Mouse (Mus musculus) frontal cortex, postnatal 36 days (tissue): ENCODE results near the gene Muc13.

ENCODE experiments used
- DNase-seq, 2 experiments: peaks; one replicate each; pipeline ENCODE4 v3.0.0; 2022; ENCODE audit warnings: low spot score in 2 of 2

Muc13 gene

DNA sequence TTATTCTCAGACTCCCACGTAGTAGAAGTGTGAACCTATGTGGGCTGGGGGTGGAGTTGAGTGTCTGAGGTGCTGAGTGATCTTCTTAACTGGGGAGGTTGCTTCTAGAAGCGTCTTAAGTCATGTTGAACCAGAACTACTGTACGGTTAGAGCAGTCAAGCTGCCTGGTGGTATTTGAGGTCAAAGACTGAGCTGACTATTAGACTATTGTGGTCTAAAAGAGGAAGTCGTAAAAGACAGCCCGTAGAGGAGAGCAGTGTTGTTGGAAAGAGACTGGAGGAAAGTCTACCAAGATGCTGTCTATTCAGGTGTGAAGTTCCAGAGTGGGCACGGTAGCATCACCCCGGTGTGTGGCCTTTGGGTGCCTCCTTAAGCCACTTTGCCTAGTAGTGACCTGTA lies 24.0 kb upstream of the Muc13 start:
- no peak for DNase-seq

- DNase-seq, result no peak
These were observed 22.9 kb upstream of the Muc13 start for GRCm38 (mm10) chr16:33770778-33771454.

- no peak for DNase-seq
These were observed 21.0 kb upstream of the Muc13 start for GRCm38 (mm10) chr16:33772809-33773208.

DNA sequence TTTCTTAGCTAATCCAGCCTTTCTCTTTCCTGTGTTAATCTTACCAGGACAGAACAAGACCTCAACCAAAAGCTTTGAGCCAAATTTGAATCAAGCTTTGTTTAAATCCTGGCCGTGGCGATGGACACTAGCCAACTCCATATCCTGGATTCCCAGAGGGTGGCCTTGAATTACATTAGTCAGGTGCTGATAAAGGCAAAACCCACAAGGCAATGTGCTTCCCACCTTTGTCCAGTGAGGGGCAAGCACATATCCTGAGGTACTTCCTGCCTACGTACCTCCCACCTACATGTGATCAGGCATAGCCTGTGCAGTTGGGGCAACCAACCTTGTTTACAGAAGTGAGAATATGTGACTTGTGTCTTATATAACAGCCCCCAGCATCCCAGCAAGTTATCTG lies 18.9 kb upstream of the Muc13 start:
- no peak for DNase-seq

GRCm38 (mm10) chr16:33775733-33776335 lies 18.0 kb upstream of the Muc13 start:
- DNase-seq, result no peak

DNA sequence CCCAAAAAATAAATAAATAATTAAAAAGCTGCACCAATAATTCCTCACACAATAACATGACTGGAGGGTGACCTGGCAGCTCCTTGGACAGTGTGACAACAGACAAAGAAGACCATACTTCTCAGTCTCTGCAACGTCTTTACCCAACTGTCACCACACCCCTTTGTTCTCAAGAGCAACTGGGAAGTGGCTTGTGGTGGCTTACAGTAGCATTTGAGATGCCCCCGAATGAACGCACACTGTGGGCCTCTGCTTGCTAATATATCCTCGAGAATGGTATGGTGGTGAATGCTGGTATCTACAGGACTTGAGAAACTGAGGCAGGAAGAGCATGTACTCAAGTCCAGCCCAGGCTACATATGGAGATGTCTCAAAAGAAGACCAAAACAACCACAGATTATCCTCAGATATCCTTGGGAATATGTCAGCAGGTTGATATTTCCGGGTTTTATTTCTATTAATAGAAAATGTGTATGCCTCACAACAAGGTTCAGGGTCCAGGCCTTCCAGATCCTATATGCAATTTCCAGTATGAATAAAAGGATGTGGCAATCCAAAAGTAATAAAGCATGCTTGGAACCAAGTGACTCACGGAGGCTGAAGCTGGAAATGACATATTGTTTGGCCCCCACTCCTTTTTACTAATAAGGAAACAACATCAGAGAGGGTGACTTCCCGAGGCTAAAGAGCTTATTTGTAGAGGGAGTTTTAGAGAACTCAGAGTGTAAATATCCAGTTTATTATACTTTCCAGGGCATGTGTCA lies 16.9 kb upstream of the Muc13 start:
- DNase-seq, result no peak

DNA sequence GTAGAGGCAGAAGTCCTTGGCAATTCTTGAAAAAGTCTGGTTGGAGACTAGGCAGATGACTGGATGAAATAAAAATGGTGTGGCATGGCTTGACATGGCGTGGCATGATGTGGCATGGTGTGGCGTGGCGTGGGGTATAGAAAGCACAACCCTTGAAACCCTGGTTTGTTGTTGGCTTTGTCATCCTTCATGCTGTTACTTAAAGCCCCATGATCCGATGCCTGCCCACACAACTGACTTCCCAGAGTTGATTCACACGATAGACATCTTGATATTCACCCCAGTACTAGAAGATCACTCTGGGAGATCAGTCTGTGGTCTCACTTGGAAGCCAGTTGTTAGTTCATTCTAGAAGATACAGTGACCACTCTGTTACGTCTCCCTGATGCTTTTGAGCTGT lies 16.2 kb upstream of the Muc13 start:
- no peak for DNase-seq

GRCm38 (mm10) chr16:33781789-33782728 lies 11.8 kb upstream of the Muc13 start:
- no peak for DNase-seq

- no peak for DNase-seq
These were observed 11.1 kb upstream of the Muc13 start for GRCm38 (mm10) chr16:33782729-33783091.

- DNase-seq, result no peak
These were observed 9.3 kb upstream of the Muc13 start for GRCm38 (mm10) chr16:33784547-33784946.

- DNase-seq, result no peak
These were observed 8.6 kb upstream of the Muc13 start for GRCm38 (mm10) chr16:33785092-33785704.

GRCm38 (mm10) chr16:33786657-33787390 lies 7.0 kb upstream of the Muc13 start:
- DNase-seq, result no peak

GRCm38 (mm10) chr16:33795106-33795505 lies 1.3 kb downstream of the Muc13 start:
- DNase-seq, result no peak

- no peak for DNase-seq
These were observed 2.0 kb downstream of the Muc13 start for GRCm38 (mm10) chr16:33795887-33796286.

- DNase-seq, result no peak
These were observed 2.9 kb downstream of the Muc13 start for GRCm38 (mm10) chr16:33796756-33797155.

- peak; percentile 14 to 52 for DNase-seq
These were observed 4.0 kb downstream of the Muc13 start for GRCm38 (mm10) chr16:33797860-33798259.

GRCm38 (mm10) chr16:33810002-33810401 lies 16.2 kb downstream of the Muc13 start:
- DNase-seq, result no peak

- no peak for DNase-seq
These were observed 24.8 kb downstream of the Muc13 start for GRCm38 (mm10) chr16:33818413-33819165.

DNA sequence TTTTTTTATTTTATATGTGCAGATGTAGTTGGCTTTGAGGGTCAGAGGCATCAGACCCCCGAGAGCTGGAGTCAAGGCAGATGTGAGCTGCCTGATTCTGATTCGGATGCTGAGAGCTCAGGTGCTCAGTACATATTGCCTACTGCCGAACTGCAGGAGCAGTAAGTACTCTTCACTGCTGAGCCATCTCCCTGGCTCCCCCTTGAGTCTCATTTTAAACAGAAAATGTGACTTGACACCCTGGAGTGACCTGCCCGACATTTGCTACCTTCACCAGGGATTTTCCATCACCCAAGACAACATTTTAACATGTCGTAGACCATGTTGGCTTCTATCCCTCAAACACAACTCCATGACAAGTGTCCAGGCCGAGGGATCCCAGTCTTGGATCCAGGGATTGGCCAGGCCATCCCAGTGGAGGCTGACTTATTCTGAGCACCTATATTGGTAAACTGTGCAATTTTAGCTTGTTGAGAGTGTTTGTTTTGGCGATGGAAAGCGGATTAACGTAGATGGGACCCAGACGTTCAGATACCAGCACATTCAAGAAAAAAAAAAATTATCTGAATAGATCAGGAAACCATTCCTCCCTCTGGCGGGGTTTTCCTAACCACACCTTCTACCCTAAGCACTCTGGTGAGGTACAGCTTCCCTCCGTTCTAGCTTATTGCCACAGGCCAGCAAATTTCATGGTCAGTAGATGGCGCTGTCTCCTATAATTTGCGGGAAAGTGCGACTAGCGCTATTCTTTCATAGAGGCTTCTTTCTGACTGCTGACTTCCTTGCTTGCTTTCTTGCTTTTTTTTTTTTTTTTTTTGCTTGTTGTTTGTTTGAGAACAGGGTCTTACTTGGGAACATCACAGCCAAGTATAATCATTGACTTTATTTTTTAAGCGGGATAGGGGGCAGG lies 26.7 kb downstream of the Muc13 start:
- peak; percentile 84 to 91 for DNase-seq
